Mouse (Mus musculus) urinary bladder, adult 2 months (tissue): ENCODE data around the gene Castor2. TPM values are rescaled to one million over a fixed set of nuclear protein-coding genes. Genes with fewer than 3 reads are reported as not detected.

Experiments used
- DNase-seq: peaks from one replicate; pipeline ENCODE4 v3.0.0; 2022; ENCODE audit warnings: low spot score
- polyA plus RNA-seq: library from polyadenylated mRNA; depleted of rRNA; stranded (reverse); fragments of >200 nt; gene quantifications from 2 replicates; pipeline ENCODE4 v1.2.3, GENCODE M21; 2012

Castor2 gene
- polyA plus RNA-seq, 1 experiment = 6.5 TPM

GRCm38 (mm10) chr5:134164688-134165087, 65.2 kb downstream of the Castor2 start:
- no peak for DNase-seq

- no peak for DNase-seq
These were observed 67.1 kb downstream of the Castor2 start for GRCm38 (mm10) chr5:134166642-134167041.

- DNase-seq = no peak
These were observed 68.5 kb downstream of the Castor2 start for GRCm38 (mm10) chr5:134168033-134168432.

GRCm38 (mm10) chr5:134169231-134169630, 69.7 kb downstream of the Castor2 start:
- no peak for DNase-seq

GRCm38 (mm10) chr5:134170167-134170566, 70.7 kb downstream of the Castor2 start:
- no peak for DNase-seq

GRCm38 (mm10) chr5:134173206-134173605, 73.7 kb downstream of the Castor2 start:
- no peak for DNase-seq

- DNase-seq = no peak
These were observed 76.2 kb downstream of the Castor2 start for GRCm38 (mm10) chr5:134175696-134176095.

- DNase-seq = peak; percentile 68
These were observed 76.8 kb downstream of the Castor2 start, which contains the start of gene Rcc1l for GRCm38 (mm10) chr5:134176169-134176881. Gene Rcc1l, minus strand, starts transcription at chr5:134176774.

GRCm38 (mm10) chr5:134178536-134178935, 79.0 kb downstream of the Castor2 start:
- no peak for DNase-seq

- no peak for DNase-seq
These were observed 80.4 kb downstream of the Castor2 start for GRCm38 (mm10) chr5:134179871-134180270.

GRCm38 (mm10) chr5:134182172-134182571, 82.7 kb downstream of the Castor2 start:
- no peak for DNase-seq

GRCm38 (mm10) chr5:134182735-134183134, 83.2 kb downstream of the Castor2 start:
- DNase-seq = no peak

GRCm38 (mm10) chr5:134183162-134183561, 83.7 kb downstream of the Castor2 start:
- DNase-seq = no peak

- peak; percentile 94 for DNase-seq
These were observed 84.6 kb downstream of the Castor2 start, which contains the start of gene Gtf2ird2 for GRCm38 (mm10) chr5:134183880-134184808. Gene Gtf2ird2, plus strand, starts transcription at chr5:134184019.

GRCm38 (mm10) chr5:134186059-134186458, 86.5 kb downstream of the Castor2 start:
- no peak for DNase-seq

GRCm38 (mm10) chr5:134186961-134187731, 87.6 kb downstream of the Castor2 start:
- DNase-seq = no peak

GRCm38 (mm10) chr5:134188571-134188970, 89.1 kb downstream of the Castor2 start:
- no peak for DNase-seq

- DNase-seq = no peak
These were observed 94.2 kb downstream of the Castor2 start for GRCm38 (mm10) chr5:134193664-134194063.
